Mouse (Mus musculus) kidney, postnatal 36 days (tissue): Measurements from ENCODE around the gene Bnip3.

Experiments used
- DNase-seq, 2 experiments: peaks; one replicate each; pipeline ENCODE4 v3.0.0; 2021 to 2022; ENCODE audit warnings: mixed read lengths in 2 of 2

Gene Bnip3

GRCm38 (mm10) chr7:138843421-138843820, 65.9 kb downstream of the Bnip3 start:
- no peak for DNase-seq

DNA sequence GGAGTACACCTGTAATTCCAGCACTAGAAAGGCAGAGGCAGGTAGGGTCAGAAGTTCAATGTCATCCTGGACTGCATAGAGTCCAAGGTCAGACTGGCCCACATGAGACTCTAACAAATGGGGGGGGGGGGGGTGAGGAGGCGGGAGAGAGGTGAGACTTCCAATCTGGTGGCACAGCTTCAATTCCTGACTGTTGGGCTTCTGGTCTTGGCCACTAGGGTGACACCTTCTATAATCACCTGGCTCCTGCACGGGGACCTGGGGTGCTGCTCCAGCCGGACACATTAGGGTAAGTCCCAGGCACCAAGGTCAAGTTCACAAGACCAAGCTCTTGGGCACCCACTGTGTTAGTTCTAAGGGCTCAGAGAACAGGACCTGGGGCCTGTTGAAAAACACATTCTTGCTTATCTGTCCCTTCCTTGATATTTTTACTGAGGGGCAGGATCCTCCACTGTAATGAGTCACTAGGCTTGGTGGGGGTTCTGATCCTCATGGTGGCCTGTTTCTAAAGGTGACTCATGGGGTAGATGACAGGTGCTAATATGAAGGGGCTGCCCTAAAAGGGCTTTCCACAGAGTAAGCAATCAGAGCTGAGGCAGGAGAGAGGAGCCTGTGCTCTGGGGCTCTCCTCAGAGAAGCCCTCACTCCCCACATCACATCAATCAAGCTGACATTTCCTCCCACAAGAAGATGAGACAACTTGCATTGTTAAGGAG, 67.7 kb downstream of the Bnip3 start:
- no peak for DNase-seq
